Mouse (Mus musculus) embryo, embryonic 9.5 days (tissue): ENCODE data around the gene Socs3.

ENCODE experiments used
- DNase-seq: peaks from one replicate; pipeline ENCODE4 v3.0.0-alpha.2; 2017; ENCODE audit errors: extremely low spot score

Socs3 gene

GRCm38 (mm10) chr11:117924466-117924865 lies 45.4 kb downstream of the Socs3 start:
- no peak for DNase-seq

DNA sequence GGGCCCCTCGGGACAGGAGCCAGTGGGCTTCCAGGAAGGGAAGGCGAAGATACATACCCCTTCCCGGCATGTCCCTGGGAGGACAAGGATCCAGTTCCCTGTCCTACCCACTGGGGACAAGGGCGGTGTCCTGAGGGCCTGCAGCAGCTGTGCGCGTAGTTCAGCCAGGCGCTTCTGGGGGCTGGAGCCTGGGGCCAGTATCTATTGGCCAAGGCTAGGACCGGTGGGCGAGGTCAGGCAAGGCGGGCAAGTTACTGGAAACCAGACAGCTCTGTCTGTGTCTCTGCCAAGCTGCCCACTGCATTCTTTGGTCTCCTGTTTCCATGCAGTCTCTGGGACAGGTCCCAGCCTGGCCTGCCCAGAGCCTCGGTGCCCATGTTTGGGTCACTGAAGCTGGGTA lies 46.6 kb downstream of the Socs3 start:
- no peak for DNase-seq

DNA sequence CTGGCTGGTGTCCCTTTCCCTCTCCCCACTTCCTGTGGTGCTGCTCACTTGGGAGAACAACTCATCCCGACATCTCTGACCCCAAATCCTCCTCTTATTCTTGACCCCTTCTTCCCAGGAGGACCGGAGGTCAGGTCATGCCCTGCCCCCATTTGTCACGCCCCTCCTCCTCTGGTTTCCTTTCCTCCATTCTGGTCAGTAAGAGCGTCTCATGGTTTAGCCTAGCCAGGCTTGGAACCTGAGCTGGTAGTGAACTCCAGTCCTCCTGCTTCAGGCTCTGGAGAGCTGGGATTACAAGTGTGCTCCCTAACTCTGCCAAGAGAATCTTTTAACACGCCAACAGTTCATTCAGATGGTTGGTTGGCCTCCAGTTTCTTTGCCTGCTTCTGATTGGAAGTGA lies 50.6 kb downstream of the Socs3 start:
- peak; percentile 75 for DNase-seq

- no peak for DNase-seq
Measured at GRCm38 (mm10) chr11:117918541-117918940, 51.3 kb downstream of the Socs3 start.
